Mouse (Mus musculus) heart, embryonic 14.5 days (tissue): ENCODE measurements at regions not wholly inside any gene's neighbourhood (a gene's known extent, or its start where the extent isn't known, plus 50 kb on each side); places are given as distances from the start of the nearest gene placed in this dataset.
"Not testable (repeated sequence)": the region's sequence is repeated elsewhere in the genome, so short reads cannot be mapped to it uniquely, and the experiment has no call there.

Experiments used
- ATAC-seq: fragments of 200-750 bp; cut with Nextera tagmentation; 2 replicates; pipeline ENCODE4 v1.8.0; 2017; ENCODE audit warnings: low read depth, moderate TSS enrichment; ENCODE audit not compliant: insufficient number of reproducible peaks, insufficient read depth, low FRiP score
- H3K27ac ChIP-seq, 2 experiments: fragments of 200-500 bp in 1 of 2; fragments of 300-500 bp in 1 of 2; sonication (generic) in 1 of 2; replicated peaks in 1 of 2; 2 replicates each; pipeline ENCODE4 v1.5.1; 2012 to 2014; ENCODE audit warnings: low read depth in 2 of 2, low read length in 2 of 2, control low read depth in 1 of 2, mild to moderate bottlenecking in 1 of 2, mixed read lengths in 1 of 2; ENCODE audit not compliant: control insufficient read depth in 1 of 2, insufficient read depth in 1 of 2
- H3K27me3 ChIP-seq: fragments of 300-500 bp; sonication (generic); 2 replicates; pipeline ENCODE4 v1.6.1; 2014; ENCODE audit warnings: mild to moderate bottlenecking, low read length, control low read depth; ENCODE audit not compliant: control insufficient read depth, insufficient read depth
- H3K36me3 ChIP-seq: fragments of 300-500 bp; sonication (generic); 2 replicates; pipeline ENCODE4 v1.6.1; 2014; ENCODE audit warnings: mild to moderate bottlenecking, control low read depth, low read length, mixed read lengths; ENCODE audit not compliant: control insufficient read depth, insufficient read depth
- H3K4me1 ChIP-seq, 2 experiments: fragments of 200-500 bp in 1 of 2; fragments of 300-500 bp in 1 of 2; sonication (generic) in 1 of 2; 2 replicates each; pipeline ENCODE4 v1.6.1; 2012 to 2014; ENCODE audit warnings: low read length in 2 of 2, control low read depth in 1 of 2, mixed read lengths in 1 of 2; ENCODE audit not compliant: control insufficient read depth in 2 of 2, insufficient read depth in 2 of 2
- H3K4me2 ChIP-seq: fragments of 300-500 bp; sonication (generic); 2 replicates; pipeline ENCODE4 v1.6.1; 2014; ENCODE audit warnings: mild to moderate bottlenecking, low read length
- H3K4me3 ChIP-seq, 2 experiments: fragments of 200-500 bp in 1 of 2; fragments of 300-500 bp in 1 of 2; sonication (generic) in 1 of 2; 2 replicates each; pipeline ENCODE4 v1.5.1; 2012 to 2014; ENCODE audit warnings: low read length in 2 of 2, mild to moderate bottlenecking in 2 of 2, control low read depth in 1 of 2, low read depth in 1 of 2, moderate library complexity in 1 of 2; ENCODE audit not compliant: control insufficient read depth in 1 of 2, insufficient read depth in 1 of 2
- H3K9ac ChIP-seq: fragments of 300-500 bp; sonication (generic); 2 replicates; pipeline ENCODE4 v1.6.1; 2014; ENCODE audit warnings: mild to moderate bottlenecking, low read length
- H3K9me3 ChIP-seq: fragments of 300-500 bp; sonication (generic); 2 replicates; pipeline ENCODE4 v1.6.1; 2016; ENCODE audit warnings: low read length, control low read depth; ENCODE audit not compliant: control insufficient read depth
- WGBS: fragments of 180-500 bp; shearing (Covaris S2); extraction: QIAGEN DNeasy Blood & Tissue Kit; methylation state at CpG from one replicate; pipeline ENCODE4 v1.1.7; 2014; 5-methylcytosine and 5-hydroxymethylcytosine counted together

DNA sequence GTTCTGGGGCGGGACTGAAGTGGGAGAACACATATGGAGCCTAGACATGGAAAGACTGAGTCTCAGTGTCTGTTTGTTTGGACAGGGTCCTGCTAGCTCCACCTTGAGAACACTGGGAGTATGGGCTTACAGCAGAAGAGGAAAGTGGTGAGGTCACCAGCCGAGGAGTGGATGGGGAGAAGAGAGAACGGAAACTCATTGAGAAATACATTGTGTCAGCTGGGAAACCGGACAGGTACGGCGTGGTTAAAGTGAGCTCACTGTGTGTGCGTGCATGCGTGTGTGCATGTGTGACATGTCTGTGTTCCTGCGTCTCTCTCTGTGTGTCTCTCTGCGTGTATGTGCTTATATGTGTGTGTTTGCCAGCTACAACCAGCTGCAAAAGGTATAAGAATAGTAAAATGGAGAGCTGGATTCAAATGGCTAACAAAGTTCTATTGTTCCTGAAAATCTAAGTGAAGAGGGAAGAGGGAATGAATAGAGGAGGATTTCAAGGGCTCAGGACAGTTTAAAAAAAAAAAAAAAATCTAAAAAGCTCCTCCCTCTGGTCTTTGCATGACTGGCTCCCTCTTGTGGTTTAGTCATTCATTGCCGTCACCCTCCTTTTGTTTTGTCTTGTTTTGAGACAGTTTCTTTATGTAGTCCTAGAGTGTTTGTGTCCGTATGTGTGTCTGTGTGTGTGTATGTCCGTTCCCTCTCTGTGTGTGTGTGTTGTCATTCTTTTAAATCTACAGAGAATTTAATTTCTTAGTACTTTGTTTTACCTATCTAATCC lies 52.0 kb upstream of the Ak4 start:
- 51% methylated on average over 13 of the region's 13 CpGs for WGBS
- no peak for ATAC-seq

DNA sequence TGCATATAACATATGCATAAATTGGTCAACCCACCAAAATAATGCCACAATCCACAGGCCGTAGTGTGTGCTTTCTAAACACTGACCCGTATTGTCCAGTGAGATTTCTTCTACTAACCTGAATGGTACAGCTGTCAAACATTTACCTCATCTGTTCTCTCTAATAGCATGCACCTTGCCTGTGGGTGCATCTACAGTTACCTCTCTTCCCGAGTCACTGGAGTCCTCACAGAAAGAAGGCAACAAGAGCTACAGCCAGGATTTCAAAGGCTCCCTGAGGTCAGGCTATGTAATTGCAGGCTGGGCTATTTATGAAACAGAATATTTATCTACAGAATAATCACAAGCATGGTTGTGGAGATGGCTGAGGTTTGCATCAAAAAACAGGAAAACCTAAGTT lies 53.8 kb upstream of the Ak4 start:
- no peak overlapping the region for H3K4me3 ChIP-seq
- peaks cover 0 to 2% of the 10 kb centered on the region in 2 experiments; a peak in 1 of 4 replicates for H3K4me1 ChIP-seq
- H3K36me3 ChIP-seq, result no peaks in the 10 kb centered on the region
- no peak overlapping the region for H3K4me2 ChIP-seq
- H3K9ac ChIP-seq, result no peak overlapping the region
- H3K9me3 ChIP-seq, result no peaks in the 10 kb centered on the region
- no peaks in the 10 kb centered on the region for H3K27me3 ChIP-seq
- no peak for ATAC-seq
- H3K27ac ChIP-seq, result no peak overlapping the region
- WGBS, result 77% methylated on average over 3 of the region's 3 CpGs

More for the DNA sequence above, 52.0 kb upstream of the Ak4 start:
- no peaks in the 10 kb centered on the region for H3K9me3 ChIP-seq
- no peaks in the 10 kb centered on the region for H3K36me3 ChIP-seq
- no peak overlapping the region for H3K4me3 ChIP-seq
- no peaks in the 10 kb centered on the region for H3K27me3 ChIP-seq
- H3K27ac ChIP-seq, result no peak overlapping the region
- no peak overlapping the region for H3K9ac ChIP-seq
- H3K4me2 ChIP-seq, result no peak overlapping the region
- peaks cover 0 to 2% of the 10 kb centered on the region in 2 experiments; a peak in 1 of 4 replicates for H3K4me1 ChIP-seq

DNA sequence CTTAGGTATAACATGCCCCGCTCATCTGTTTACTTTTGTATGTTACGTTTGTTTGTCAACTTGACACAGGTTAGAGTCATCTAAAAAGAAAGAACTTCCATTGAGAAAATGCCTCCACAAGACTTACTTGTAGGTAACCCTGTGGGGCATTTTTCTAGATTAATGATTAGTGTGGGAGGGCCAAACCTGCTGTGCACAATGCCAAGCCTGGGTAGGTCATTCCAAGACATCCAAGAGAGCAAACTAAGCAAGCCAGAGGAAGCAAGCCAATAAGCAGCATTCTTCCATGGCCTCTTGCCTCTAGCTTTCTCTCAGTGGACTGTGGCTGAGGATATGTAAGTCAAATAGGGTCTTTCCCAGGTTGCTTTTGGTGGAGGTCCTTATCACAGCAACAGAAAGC lies 54.4 kb upstream of the Ak4 start:
- no peaks in the 10 kb centered on the region for H3K36me3 ChIP-seq
- H3K4me3 ChIP-seq, result no peak overlapping the region
- H3K4me1 ChIP-seq, result peaks cover 0 to 2% of the 10 kb centered on the region in 2 experiments; a peak in 1 of 4 replicates
- H3K27me3 ChIP-seq, result no peaks in the 10 kb centered on the region
- H3K9ac ChIP-seq, result no peak overlapping the region
- H3K4me2 ChIP-seq, result no peak overlapping the region
- WGBS, result 78% methylated on average over 2 of the region's 2 CpGs
- no peak for ATAC-seq
- no peaks in the 10 kb centered on the region for H3K9me3 ChIP-seq
- no peak overlapping the region for H3K27ac ChIP-seq

DNA sequence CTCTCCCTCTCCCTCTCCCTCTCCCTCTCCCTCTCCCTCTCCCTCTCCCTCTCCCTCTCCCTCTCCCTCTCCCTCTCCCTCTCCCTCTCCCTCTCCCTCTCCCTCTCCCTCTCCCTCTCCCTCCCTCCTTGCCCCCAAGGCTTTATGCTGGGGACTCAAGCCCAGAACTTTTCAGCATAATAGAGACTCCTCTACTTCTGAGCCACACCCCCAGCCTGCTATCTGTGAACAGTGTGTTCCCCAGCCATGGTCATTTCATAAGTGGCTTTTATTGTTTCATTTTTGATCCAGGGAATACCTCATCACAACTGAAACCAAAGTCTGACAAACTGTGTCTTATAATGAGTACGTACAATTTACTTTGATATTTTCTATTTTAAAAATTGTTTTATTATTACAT lies 55.8 kb upstream of the Ak4 start:
- ATAC-seq, H3K9me3 ChIP-seq, H3K4me2 ChIP-seq, H3K4me1 ChIP-seq, H3K9ac ChIP-seq, H3K27ac ChIP-seq, H3K27me3 ChIP-seq, H3K36me3 ChIP-seq, H3K4me3 ChIP-seq: not testable (repeated sequence)
- 85% methylated on average over 1 of the region's 1 CpGs for WGBS

DNA sequence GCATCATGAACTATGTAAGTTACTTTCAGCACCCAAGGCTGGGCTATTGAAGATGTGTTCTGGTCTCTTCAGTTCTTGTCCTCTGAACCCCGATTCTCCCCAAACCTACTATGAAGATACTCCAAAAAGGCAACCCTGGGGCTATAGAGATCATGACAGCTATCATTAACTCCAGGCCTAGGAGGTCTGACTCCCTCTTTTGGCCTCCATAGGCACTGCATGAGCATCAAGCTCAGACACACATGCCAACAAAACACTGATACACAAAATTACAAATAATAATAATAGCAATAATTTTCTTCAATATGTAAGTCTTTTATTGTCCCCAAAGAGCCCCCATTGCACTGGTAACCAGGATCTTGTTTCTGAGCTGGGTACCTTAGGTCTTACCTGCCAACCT lies 57.3 kb upstream of the Ak4 start:
- Histone ChIP-seq H3K9me3 (no peaks in the 10 kb centered on the region), H3K4me2 (no peak overlapping the region), H3K36me3 (no peaks in the 10 kb centered on the region), H3K9ac (no peak overlapping the region), H3K27ac (no peak overlapping the region), H3K27me3 (no peaks in the 10 kb centered on the region), H3K4me3 (no peak overlapping the region), H3K4me1 (no peaks in the 10 kb centered on the region)
- ATAC-seq, result no peak
- 84% methylated on average over 1 of the region's 1 CpGs for WGBS

- ATAC-seq, result no peak
- Histone ChIP-seq H3K4me2 (no peak overlapping the region), H3K4me3 (no peak overlapping the region), H3K9me3 (no peaks in the 10 kb centered on the region), H3K9ac (no peak overlapping the region), H3K27ac (no peak overlapping the region), H3K4me1 (peaks cover 0 to 1% of the 10 kb centered on the region in 2 experiments; a peak in 1 of 4 replicates), H3K27me3 (no peaks in the 10 kb centered on the region), H3K36me3 (no peaks in the 10 kb centered on the region)
- 77% methylated on average over 7 of the region's 7 CpGs for WGBS
Measured at GRCm38 (mm10) chr4:101360296-101360695, 58.8 kb upstream of the Ak4 start.

GRCm38 (mm10) chr4:101359119-101359518 lies 60.0 kb upstream of the Ak4 start:
- no peaks in the 10 kb centered on the region for H3K27me3 ChIP-seq
- H3K4me3 ChIP-seq, result no peak overlapping the region
- no peaks in the 10 kb centered on the region for H3K9me3 ChIP-seq
- H3K4me2 ChIP-seq, result no peak overlapping the region
- 76% methylated on average over 5 of the region's 5 CpGs for WGBS
- no peaks in the 10 kb centered on the region for H3K36me3 ChIP-seq
- H3K27ac ChIP-seq, result no peak overlapping the region
- ATAC-seq, result no peak
- peaks cover 4 to 10% of the 10 kb centered on the region in 2 experiments; a peak in 3 of 4 replicates for H3K4me1 ChIP-seq
- no peak overlapping the region for H3K9ac ChIP-seq

DNA sequence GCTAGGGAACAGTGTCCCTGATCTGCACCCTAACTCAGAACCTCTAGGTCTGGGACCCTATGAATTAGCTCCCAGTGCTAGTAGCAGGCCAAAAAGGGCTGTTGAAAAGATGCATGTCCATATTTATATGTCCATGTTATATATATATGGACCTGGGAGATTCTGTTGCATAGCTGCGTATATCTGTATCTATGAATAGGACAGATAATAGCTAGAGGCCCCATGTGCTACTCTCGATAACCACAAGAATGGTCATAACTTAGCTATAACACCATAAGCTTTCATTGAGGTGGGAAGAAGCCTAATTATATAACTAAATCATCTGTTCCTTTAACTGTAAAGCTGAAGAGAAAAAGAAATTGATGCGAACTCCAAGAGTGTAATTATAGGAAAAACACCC lies 60.6 kb upstream of the Ak4 start:
- Histone ChIP-seq H3K4me1 (peaks cover 4 to 14% of the 10 kb centered on the region in 2 experiments; a peak in 3 of 4 replicates), H3K27ac (no peak overlapping the region), H3K36me3 (no peaks in the 10 kb centered on the region), H3K27me3 (no peaks in the 10 kb centered on the region), H3K9me3 (no peaks in the 10 kb centered on the region), H3K4me2 (no peak overlapping the region), H3K9ac (no peak overlapping the region), H3K4me3 (no peak overlapping the region)
- 84% methylated on average over 3 of the region's 3 CpGs for WGBS
- ATAC-seq, result no peak
